Mouse (Mus musculus) heart, postnatal 14 days (tissue): ENCODE data around the gene Ptger3. TPM values are rescaled to one million over a fixed set of nuclear protein-coding genes. Genes with fewer than 3 reads are reported as not detected.

Experiments used
- DNase-seq, 2 experiments: peaks; one replicate each; pipeline ENCODE4 v3.0.0; 2021 to 2022
- intact Hi-C: fragments of 180-260 bp; cut with DNase I; formaldehyde crosslinking; loops from one replicate; pipeline ENCODE4 v1.15.1; 2025
- total RNA-seq, 2 experiments: library from RNA; stranded (reverse); gene quantifications; 2 replicates each; pipeline ENCODE4 v1.2.3; 2021

Gene Ptger3
- total RNA-seq, 2 experiments from 2014 or later, result 0.59 to 1.1 TPM

DNA sequence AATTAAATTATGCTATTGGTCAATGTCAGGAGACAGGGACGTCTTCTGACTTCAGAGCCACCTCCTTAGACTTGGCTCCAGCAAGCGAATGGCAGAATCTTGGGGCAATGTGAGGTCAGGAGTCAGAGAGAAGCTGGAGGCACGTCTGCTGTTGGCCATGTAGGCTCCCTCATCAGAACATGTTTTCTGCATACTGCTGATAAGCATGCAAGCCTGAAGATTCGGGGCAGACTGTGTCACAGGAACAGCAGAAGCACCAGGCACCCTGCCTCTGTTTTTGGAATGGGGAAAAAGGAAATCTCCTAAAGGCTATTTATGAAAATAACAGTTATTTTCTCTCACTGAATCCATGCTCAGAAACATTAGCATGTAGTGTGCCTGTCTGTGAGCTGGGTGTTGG is 13.6 kb downstream of the Ptger3 start:
- intact Hi-C loops, result no loop called here

DNA sequence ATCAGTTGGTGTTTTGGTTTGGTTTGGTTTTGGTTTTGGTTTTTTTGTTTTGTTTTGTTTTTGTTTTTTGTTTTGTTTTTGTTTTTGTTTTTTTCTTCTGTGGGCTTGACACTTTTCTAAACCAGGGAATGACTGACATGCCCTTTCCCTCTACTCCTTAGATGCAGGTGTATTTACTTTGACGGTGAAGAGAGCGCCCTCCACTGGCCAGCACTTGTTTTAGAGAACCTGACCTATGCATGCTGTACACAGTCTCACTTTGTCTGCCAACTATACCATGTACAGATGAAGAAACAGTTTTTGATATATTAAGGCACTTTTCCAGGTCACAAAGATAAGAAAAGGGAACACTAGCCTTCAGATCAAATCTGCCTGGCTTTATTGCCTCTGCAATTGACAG is 15.1 kb downstream of the Ptger3 start:
- DNase-seq, result no peak
- intact Hi-C loops, result no loop called here

More for the DNA sequence above, 13.6 kb downstream of the Ptger3 start:
- DNase-seq, result no peak

DNA sequence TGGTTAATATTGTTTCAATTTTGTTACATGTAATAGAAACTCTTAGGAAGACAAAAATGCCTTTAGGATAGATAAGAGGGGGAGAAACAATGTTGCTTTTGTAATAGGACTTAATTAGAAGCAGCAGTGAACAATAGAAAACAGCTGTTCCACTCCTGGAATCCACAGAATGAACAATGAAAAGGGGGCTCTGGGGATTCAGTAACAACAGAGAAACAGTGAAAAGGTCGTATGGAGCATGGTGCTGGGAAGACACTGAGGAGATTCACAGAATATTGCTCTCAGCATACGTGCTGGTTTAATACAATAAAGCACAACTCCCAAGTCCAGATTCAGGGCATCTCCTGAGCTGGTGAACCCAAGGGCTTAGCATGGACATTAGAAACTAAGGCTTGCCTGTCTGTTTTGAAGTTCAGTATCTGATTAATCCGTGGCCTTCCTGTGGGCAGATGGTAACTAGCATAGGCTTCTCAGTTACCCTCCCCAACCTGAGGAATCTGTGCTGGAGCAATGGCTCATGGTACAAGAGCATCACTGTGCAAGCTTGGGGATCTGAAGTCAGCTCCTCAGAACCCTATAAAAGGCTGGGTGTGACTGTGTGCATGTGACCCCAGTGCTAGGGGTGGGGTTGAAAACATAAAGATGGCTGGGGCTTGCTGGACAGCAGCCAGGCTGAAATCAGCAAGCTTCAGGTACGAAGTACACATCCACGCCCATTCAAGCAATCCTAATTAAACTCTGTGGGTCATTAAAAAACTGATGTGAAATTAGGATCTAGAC is 16.1 kb downstream of the Ptger3 start:
- DNase-seq, result no peak
- intact Hi-C loops, result no loop called here

DNA sequence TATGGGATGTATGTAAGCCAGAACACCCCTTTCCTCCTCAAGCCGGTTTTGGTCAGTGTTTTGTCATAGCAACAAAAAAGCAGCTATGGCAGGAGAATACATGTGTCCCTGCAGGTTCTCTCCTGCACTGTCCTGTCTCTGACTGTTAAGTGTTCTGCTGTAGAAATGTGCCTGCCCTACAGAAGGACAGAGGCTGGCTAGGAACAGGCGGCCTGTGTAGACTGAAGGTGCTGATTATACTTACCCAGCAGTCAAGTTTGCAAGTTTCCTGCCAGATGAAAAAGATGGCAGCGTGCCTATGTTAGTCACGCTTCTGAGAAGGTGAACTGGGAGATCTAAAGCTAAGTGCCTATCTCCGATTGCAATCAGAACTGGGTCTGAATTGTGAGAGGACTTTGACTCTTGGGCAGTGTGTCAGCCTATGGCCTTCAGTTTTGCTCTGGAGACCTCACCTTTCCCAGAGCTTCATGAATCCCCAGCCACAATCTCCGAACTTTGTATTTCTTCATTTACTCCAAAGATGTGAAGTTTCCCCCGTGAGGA is 31.2 kb downstream of the Ptger3 start:
- intact Hi-C loops, result no loop called here
- no peak for DNase-seq

DNA sequence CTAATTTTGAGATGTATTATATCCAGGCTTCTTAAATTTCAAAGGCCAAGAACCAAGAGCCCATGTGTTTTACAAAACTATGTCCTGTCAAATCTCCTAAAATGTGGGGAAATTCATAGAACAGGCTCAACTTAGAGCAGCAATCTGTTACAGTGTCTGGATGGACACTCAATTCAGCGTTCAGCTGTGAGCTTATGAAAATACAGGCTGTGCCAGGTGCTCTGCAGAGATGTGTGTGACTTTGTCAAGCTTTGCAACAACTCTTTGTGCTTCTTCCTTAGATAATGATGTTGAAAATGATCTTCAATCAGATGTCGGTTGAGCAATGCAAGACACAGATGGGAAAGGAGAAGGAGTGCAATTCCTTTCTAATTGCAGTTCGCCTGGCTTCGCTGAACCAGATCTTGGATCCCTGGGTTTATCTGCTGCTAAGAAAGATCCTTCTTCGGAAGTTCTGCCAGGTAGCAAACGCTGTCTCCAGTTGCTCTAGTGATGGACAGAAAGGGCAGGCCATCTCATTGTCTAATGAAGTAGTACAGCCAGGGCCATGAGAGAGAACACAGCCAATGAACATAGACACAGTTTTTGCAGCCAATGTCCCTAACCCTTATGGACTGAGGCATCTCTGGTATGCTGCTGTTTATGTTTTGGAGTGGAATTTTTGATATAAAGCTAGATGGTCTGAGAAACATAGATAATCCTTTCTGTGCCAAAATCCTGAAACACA is 38.2 kb downstream of the Ptger3 start:
- no peak for DNase-seq
- intact Hi-C loops, result no loop called here

DNA sequence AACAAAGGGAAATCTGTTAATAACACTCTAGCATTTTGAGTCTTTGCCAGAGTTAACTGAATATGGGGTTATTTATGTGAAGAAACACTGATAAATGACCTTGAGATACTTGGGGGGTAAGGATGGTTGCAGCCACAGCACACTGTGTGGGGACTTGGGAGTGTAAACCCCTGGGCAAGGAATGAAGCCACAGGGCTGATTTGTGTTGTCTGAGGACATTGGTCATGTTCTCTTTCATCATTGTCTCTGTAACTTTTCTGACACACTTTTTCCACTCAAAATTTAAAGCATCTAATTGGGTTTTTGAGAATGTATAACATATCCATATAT is 38.7 kb downstream of the Ptger3 start:
- DNase-seq, result no peak
- intact Hi-C loops, result no loop called here

DNA sequence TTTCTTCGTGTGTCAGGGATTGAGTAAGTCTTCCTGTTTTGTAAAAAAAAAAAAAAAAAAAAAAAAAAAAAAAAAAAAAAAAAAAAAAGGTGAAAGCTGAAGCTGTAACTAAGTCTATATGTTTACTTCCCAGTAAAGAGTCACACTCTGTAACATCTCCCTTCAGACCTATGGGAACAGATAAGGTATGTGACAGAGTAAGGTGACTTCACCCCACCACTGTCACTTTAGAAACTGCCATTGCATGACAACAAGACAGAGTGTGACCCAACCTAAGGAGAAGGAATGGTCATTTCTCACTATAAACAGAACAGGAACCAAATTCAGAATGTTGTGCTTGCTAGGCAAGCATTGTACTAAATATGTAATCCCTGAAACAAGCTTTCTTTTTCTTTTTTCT is 46.9 kb downstream of the Ptger3 start:
- no peak for DNase-seq
- intact Hi-C loops, result no loop called here

DNA sequence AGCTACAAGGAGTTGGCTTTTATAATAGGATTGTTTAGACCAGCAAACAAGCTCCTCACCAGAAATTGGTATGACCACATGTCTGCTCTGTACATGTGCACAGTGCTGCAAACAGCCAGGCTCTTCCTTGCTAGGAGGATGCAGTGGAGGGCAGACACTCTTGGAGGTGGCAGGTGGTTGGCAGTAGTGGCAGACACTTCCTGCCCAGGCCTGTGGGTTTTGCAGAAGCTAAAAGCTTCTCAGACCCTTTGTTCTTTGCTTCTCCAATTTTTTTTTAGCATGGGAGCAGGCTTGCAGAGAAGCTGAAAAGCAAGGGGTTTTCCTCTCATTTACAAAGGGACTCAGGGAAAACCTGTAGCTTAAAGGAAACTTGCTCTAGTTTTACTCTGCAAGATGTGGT is 50.3 kb downstream of the Ptger3 start:
- intact Hi-C loops, result no loop called here
- no peak for DNase-seq

DNA sequence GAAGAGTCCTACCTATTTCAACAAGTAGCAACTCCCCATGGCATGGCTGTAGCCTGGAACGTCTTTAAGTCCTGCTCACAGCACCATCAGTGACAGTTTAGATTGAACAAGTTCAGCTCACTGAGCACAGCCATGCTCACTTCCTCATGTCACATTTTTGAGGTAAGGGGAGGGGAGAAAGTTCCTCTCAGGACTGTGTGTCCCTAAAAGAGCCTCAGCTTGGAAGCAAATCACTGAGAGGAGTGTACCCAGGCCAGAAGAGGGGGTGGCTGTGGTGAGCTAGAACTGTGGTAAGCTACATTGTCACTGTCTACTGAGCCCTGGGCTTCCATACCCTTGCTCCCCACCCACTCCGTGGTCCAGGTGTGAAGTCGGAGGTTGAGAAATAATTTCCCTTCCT is 60.7 kb downstream of the Ptger3 start:
- intact Hi-C loops, result no loop called here
- DNase-seq, result no peak

DNA sequence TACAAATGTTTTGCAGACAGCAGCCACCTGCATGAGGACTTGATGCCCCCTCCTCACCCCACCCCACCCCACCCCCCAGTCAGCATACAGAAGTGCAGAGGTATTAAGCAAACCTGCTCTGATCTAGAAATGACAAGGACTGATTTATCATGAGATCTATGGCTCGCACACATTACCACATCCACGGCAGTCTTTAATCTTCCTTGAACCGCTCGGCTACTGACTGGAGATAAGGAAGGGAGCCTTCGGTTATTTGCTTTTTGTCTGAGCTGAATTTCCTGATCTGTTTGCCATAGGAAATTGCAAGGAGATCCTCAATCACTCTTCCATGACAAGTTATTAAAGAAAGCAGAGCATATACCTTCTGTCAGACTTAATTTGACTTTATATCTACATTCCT is 64.0 kb downstream of the Ptger3 start:
- DNase-seq, result no peak
- intact Hi-C loops, result no loop called here

DNA sequence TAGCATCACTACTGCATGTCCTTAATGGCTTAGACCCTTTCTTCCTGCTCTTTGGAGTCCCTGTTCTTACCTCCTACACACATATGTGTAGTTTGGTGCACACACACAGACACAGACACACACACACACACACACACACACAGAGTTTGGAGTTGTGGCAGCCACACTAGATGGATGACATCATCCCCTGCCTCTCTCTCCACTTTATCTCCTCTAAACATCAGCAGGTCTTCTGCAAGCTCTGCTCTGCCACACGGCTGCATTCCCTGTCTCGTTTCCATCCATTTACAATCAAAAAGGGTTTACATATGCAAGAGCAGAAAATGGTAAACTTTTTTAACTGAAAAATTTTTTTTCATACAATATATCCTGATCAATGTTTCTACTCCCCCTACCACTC is 64.7 kb downstream of the Ptger3 start:
- DNase-seq, result no peak
- intact Hi-C loops, result no loop called here

DNA sequence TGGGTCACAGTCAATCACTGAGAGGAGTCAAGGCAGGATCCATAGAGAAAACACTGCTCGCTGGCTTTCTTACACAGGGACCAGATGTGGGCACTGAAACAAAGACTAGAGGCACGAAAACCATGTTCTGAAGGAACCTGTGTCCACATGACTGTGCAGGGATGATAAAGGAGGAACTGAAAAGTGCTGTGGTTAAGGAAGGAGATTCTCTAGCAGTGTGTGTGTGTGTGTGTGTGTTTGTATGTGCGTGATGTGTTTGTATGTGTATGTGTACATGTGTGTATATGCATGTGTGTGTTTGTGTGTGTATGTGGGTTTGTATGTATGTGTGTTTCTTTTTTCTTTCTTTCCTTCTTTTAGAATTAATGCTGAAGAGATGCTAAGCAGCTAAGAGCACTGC is 67.7 kb downstream of the Ptger3 start:
- intact Hi-C loops, result no loop called here
- no peak for DNase-seq

DNA sequence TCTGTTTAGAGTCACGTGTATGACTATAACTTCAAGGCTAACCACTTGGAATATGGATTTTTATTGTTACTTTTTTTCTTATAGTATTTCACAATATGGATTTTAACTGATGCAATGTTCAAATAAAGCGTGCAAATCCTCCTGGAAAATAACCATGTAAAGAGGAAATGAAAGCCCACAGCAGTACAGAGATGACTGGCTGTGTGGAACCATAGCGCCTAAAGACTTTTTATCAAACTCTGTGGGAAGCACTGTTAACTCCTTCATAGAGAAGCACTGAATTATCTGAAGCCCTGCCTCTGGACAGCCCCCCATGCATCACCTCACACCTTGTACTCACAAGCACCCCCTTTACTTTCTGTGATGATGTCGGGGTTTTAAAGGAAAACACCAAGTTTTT is 69.0 kb downstream of the Ptger3 start:
- intact Hi-C loops, result no loop called here
- DNase-seq, result no peak

DNA sequence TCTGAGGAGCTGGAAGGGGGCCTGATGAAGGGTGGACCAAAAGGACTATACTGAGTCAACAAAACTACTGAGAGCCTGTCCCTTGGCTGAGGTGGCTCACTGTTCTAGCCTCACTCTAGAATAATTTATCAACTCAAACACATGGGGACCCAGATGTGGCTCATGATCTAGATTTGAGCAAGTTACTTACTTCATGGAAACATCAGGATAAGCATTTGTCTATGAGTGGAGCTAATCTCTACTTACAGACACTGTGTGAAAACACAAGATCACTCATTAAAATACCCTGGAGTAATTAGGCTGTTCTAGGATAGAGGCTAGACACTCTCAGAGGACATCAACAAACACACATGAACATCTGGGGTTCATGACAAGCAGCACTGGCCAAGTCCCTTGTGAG is 70.2 kb downstream of the Ptger3 start:
- DNase-seq, result no peak

DNA sequence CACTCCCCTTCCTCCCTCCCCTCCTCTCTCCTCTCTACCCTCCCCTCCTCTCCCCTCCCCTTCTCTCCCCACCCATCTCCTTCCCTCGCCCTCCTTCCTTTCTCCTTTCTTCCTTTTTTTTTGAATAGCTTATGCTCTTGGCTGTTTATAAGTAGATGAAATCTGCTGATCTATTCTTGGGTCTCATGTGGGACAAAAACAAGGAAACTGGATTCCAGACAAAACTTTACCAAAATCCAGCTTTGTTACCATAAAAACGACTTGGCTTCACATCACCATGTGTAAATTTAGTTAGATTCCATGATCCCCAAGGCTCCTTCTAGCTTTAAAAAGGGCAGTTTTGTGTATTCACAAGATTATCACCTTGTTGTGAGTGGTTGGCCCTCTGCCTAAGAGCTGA is 70.6 kb downstream of the Ptger3 start:
- DNase-seq, result no peak
- intact Hi-C loops, result no loop called here

More for the DNA sequence above, 70.2 kb downstream of the Ptger3 start:
- intact Hi-C loops, result no loop called here

DNA sequence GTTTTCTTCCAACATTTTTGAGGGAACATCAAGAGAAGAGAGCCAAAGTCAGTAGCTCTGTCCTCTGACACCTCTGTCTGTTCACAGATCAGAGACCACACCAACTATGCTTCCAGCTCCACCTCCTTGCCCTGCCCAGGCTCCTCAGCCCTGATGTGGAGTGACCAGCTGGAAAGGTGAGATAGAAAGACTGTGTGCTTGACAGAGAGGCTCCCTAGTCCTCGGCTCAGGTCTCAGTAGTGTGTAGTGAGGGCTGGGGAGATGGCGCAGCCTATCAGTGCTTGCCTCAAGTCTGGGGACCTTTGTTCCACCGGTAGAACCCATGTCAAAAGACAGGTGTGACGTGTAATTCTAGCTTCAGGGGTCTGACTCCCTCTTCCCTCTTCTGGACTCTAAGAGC is 74.9 kb downstream of the Ptger3 start:
- intact Hi-C loops, result no loop called here

DNA sequence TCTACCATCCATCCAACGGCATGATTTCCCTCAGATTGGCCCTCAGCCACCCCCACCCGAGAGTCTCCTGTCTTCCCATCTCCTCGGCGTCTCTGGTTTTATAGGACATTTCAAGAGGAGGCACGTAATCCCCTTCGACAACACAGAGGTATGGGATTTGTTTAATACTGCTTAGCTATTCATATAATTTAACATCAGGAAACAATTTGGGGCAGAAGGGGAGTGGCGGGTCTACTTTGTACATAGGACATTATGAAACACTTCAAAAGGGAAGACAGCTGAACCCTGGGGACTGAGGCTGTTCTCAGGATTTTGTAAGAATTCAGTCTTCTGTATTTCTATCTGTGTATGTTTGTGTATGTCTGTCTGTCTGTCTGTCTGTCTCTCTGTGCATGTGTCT is 94.9 kb downstream of the Ptger3 start:
- intact Hi-C loops, result no loop called here
- DNase-seq, result no peak

More for the DNA sequence above, 74.9 kb downstream of the Ptger3 start:
- DNase-seq, result no peak

DNA sequence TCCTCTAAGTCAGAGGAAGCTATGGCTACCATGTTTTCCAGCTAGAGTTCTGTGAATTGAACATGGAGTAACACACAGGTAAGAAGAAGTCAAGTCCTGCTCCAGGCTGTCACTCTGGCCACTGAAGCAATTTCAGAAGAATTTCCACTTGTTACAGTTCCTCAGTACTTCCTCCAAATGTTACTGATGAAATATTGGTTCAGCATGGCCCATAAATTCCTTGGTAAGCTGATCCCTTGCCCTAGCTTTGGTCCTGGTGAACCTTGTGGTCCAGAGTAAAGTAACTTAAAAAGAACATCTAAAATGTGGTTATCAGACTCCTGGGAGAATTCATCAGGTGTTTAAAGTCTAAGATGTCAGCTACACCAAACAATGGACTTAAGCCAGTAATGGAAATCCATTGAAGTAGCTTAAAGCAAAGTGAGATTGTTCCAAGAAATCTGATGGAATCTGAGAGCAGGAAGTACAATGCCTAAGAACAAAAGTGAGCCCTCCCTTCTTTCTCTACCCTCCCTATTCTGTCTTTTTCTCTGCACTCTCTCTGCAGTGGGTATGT is 97.9 kb downstream of the Ptger3 start:
- intact Hi-C loops, result no loop called here
- no peak for DNase-seq

DNA sequence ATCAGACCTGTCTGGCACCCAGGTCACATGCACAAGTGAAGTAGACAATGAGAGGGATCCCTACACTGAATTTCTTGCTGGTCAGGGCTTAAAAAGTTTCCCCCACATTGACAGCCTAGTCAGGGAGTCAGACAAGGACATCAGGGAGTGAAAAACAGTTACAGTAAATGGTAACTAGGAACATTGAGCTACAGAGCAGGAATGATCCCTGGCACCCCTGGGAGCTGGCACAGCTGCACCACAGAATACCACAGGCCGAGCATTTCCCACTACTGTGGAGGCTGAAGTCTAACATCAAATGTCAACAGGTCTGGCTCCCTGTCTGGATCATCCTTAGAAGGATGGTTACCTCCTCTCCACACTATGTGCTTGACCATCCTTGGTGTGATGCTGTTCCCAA is 98.8 kb downstream of the Ptger3 start:
- intact Hi-C loops, result no loop called here
- DNase-seq, result no peak

DNA sequence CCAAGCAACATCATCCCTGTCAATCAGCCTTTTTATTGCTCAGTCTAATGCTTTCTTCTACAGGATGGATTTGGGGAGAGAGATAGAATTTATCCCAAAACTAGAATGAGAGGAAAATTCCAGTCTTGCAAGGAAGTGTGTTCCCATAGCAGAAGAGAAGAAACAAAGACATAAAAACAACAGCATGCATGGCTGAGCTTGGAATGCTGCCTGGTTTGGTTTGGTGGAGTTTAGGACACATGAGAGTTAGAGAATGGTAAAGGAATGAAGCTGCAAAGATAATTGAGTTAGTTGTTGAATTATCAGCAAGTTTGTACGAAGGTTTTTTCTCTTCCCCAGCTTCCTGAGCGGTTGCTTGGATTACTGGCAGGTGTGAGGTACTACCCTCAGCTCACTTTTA is 99.5 kb downstream of the Ptger3 start:
- intact Hi-C loops, result no loop called here
- DNase-seq, result no peak

DNA sequence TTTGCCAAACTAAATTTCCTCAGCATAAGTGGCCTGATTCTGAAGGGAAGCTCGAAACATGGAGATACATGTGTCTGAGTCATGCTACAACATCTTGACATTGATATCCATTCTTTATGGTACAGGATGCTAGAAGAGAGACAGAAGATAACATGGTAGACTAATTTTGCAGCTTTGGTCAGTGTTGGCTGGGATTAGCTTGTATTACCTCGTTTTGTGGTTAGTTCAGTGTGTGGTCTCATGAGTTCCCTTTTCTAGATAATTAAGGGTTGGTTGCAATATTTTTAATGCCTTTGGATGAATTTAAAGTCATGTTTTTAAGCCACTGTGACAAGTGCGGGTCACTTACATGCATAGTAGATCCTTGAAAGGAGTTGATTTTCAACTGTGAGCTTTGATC is 119.4 kb downstream of the Ptger3 start:
- DNase-seq, result no peak
- intact Hi-C loops, result no loop called here
